Mouse (Mus musculus): ENCODE data around the gene Fscn3. TPM values are rescaled to one million over a fixed set of nuclear protein-coding genes. Genes with fewer than 3 reads are reported as not detected.

The Fscn3 gene
- polyA plus RNA-seq, 1 experiment from 2014 or later: not detected

DNA sequence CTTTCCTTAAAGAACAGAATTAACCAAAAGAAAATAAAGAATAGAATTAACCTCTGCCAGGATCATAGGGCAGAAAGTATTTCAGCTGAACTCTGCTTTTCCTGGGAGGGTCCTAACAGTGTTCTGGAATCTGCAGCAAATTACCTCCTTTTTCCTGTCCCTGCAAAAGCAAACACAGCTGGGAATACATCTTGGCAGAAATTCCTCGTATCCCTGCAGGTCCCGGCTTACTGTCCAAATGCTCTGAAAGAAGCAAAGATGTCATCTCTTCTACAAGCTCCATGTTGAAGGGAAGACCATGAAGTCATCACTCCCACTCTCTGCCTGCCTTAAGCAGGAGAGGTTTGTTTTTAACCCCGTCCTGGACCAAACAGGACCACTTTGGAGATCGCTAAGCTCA is 10.6 kb upstream of the Fscn3 start:
- H3K27ac ChIP-seq: 0 out of 2 replicates have a peak overlapping the region, but pooled peaks have one; percentile 22
- WGBS: 86% methylated on average over 4 of the region's 4 CpGs
- H3K36me3 ChIP-seq (ENCODE audit: poor library complexity, severe bottlenecking): peaks cover 59% of the 10 kb centered on the region
- no peaks in the 10 kb centered on the region for H3K9me3 ChIP-seq (replicated peaks)
- H3K9ac ChIP-seq: no peak overlapping the region
- peaks cover 22% of the 10 kb centered on the region for H3K4me1 ChIP-seq
- H3K4me2 ChIP-seq: no peak overlapping the region
- no peak for ATAC-seq
- no peak overlapping the region for H3K4me3 ChIP-seq
- H3K27me3 ChIP-seq: no peaks in the 10 kb centered on the region

- peaks cover 25% of the 10 kb centered on the region for H3K4me1 ChIP-seq
- H3K27me3 ChIP-seq: no peaks in the 10 kb centered on the region
- no peak overlapping the region; the same call in 1 of the 2 replicates for H3K9ac ChIP-seq
- H3K36me3 ChIP-seq (ENCODE audit: poor library complexity, severe bottlenecking): peaks cover 49% of the 10 kb centered on the region
- WGBS: 85% methylated on average over 14 of the region's 14 CpGs
- H3K4me3 ChIP-seq: no peak overlapping the region
- no peak overlapping the region for H3K27ac ChIP-seq
- no peak overlapping the region for H3K4me2 ChIP-seq
- ATAC-seq: no peak
- no peaks in the 10 kb centered on the region for H3K9me3 ChIP-seq (replicated peaks)
These were observed 9.1 kb upstream of the Fscn3 start for GRCm38 (mm10) chr6:28418449-28418848.

- no peaks in the 10 kb centered on the region for H3K27me3 ChIP-seq
- H3K27ac ChIP-seq: no peak overlapping the region
- H3K4me2 ChIP-seq: peak overlapping the region; percentile 98
- H3K4me1 ChIP-seq: peaks cover 31% of the 10 kb centered on the region
- H3K36me3 ChIP-seq (ENCODE audit: poor library complexity, severe bottlenecking): peaks cover 46% of the 10 kb centered on the region
- 88% methylated on average over 2 of the region's 2 CpGs for WGBS
- H3K9me3 ChIP-seq (replicated peaks): no peaks in the 10 kb centered on the region
- H3K4me3 ChIP-seq: no peak overlapping the region
- ATAC-seq: no peak
- 0 out of 2 replicates have a peak overlapping the region, but pooled peaks have one; percentile 27 for H3K9ac ChIP-seq
These were observed 7.9 kb upstream of the Fscn3 start for GRCm38 (mm10) chr6:28419673-28420072.

DNA sequence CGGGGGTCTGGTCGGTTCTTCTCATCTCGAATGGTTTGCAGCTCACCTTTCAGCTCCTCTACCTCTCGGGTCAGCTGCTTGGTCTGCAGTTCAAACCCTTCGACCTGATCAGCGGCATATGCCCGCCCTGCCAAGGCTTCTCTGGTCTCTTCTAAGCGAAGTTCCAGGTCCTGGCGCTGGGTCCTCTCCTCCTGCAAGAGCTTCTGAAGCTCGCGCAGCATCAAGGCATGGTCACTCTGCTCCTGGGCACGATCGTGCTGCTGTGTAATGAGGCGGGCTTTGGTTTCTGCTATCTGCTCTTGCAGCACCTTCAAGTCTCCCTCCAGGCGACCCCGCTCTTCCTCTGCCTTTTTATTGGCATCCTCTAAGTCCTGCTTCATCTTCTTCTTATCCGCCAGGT is 7.2 kb upstream of the Fscn3 start:
- Histone ChIP-seq H3K27me3 (no peaks in the 10 kb centered on the region), H3K4me2 (peak overlapping the region; percentile 98), H3K36me3 (ENCODE audit: poor library complexity, severe bottlenecking) (peaks cover 43% of the 10 kb centered on the region), H3K4me1 (peaks cover 35% of the 10 kb centered on the region), H3K4me3 (peak overlapping the region; percentile 64), H3K9me3 (replicated peaks) (no peaks in the 10 kb centered on the region), H3K27ac (no peak overlapping the region), H3K9ac (peak overlapping the region; percentile 74)
- 87% methylated on average over 17 of the region's 17 CpGs for WGBS
- ATAC-seq: no peak

DNA sequence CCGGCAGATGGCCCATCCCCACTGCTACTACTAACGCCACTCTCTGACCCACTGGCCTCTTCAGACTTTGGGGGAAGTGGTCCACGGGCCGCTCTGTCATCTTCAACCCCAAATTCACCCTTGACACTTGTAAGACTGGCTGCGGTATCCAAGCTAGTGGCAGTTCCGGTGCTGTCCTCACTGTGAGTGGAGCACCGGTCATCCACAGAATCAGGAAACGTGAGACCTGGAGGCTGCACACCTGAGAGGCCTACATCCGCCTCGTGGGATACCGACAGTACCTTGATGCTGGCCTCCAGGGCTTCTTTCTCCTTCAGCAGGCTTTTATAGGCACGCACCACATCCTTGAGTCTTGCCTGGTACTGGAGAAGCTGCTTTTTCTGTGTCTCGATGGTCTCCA is 6.7 kb upstream of the Fscn3 start:
- ATAC-seq: no peak
- Histone ChIP-seq H3K9ac (peak overlapping the region; percentile 74), H3K4me1 (peaks cover 35% of the 10 kb centered on the region), H3K4me2 (peak overlapping the region; percentile 98), H3K36me3 (ENCODE audit: poor library complexity, severe bottlenecking) (peaks cover 43% of the 10 kb centered on the region), H3K9me3 (replicated peaks) (no peaks in the 10 kb centered on the region), H3K4me3 (peak overlapping the region; percentile 64), H3K27me3 (no peaks in the 10 kb centered on the region), H3K27ac (no peak overlapping the region)
- 24% methylated on average over 13 of the region's 13 CpGs for WGBS

- WGBS: under 1% methylated on average over 27 of the region's 27 CpGs
- H3K4me2 ChIP-seq: peak overlapping the region; percentile 98
- no peaks in the 10 kb centered on the region for H3K27me3 ChIP-seq
- peak; percentile 86 for ATAC-seq
- H3K27ac ChIP-seq: no peak overlapping the region
- peak overlapping the region; percentile 64 for H3K4me3 ChIP-seq
- no peaks in the 10 kb centered on the region for H3K9me3 ChIP-seq (replicated peaks)
- H3K9ac ChIP-seq: peak overlapping the region; percentile 74
- H3K36me3 ChIP-seq (ENCODE audit: poor library complexity, severe bottlenecking): peaks cover 42% of the 10 kb centered on the region
- H3K4me1 ChIP-seq: peaks cover 39% of the 10 kb centered on the region
These were observed 6.1 kb upstream of the Fscn3 start for GRCm38 (mm10) chr6:28421469-28422000.

- no peaks in the 10 kb centered on the region for H3K9me3 ChIP-seq (replicated peaks)
- peak overlapping the region; percentile 73 for H3K4me2 ChIP-seq
- peaks cover 39% of the 10 kb centered on the region for H3K4me1 ChIP-seq
- H3K36me3 ChIP-seq (ENCODE audit: poor library complexity, severe bottlenecking): peaks cover 36% of the 10 kb centered on the region
- no peak; the same call in 1 of the 2 replicates for ATAC-seq
- no peak overlapping the region for H3K9ac ChIP-seq
- H3K4me3 ChIP-seq: peak overlapping the region; percentile 91; the same call in 1 of the 2 replicates
- no peaks in the 10 kb centered on the region for H3K27me3 ChIP-seq
- 73% methylated on average over 15 of the region's 15 CpGs for WGBS
- H3K27ac ChIP-seq: peak overlapping the region; percentile 75; the same call in 1 of the 2 replicates
These were observed 4.8 kb upstream of the Fscn3 start for GRCm38 (mm10) chr6:28422651-28423290.

- under 1% methylated on average over 30 of the region's 42 CpGs for WGBS
- Histone ChIP-seq H3K36me3 (ENCODE audit: poor library complexity, severe bottlenecking) (peaks cover 36% of the 10 kb centered on the region), H3K9me3 (replicated peaks) (no peaks in the 10 kb centered on the region), H3K4me3 (peak within 1 kb of the TSS; percentile 91), H3K27me3 (no peaks in the 10 kb centered on the region), H3K9ac (peak within 1 kb of the TSS; percentile 96), H3K27ac (peak within 1 kb of the TSS; percentile 75), H3K4me1 (peaks cover 39% of the 10 kb centered on the region), H3K4me2 (peak within 1 kb of the TSS; percentile 73)
- ATAC-seq: peak; percentile 82
These were observed 4.3 kb upstream of the Fscn3 start, which contains the start of gene Arf5 for GRCm38 (mm10) chr6:28423313-28423712. Arf5 (plus strand) TSS chr6:28423560.

GRCm38 (mm10) chr6:28423767-28424695 is 3.6 kb upstream of the Fscn3 start:
- H3K9me3 ChIP-seq (replicated peaks): no peaks in the 10 kb centered on the region
- peak; percentile 52 for ATAC-seq
- H3K4me3 ChIP-seq: peak overlapping the region; percentile 91
- H3K27me3 ChIP-seq: no peaks in the 10 kb centered on the region
- H3K4me1 ChIP-seq: peaks cover 39% of the 10 kb centered on the region
- peak overlapping the region; percentile 75 for H3K27ac ChIP-seq
- peak overlapping the region; percentile 96 for H3K9ac ChIP-seq
- WGBS: 15% methylated on average over 31 of the region's 46 CpGs
- peaks cover 30% of the 10 kb centered on the region for H3K36me3 ChIP-seq (ENCODE audit: poor library complexity, severe bottlenecking)
- H3K4me2 ChIP-seq: peak overlapping the region; percentile 73

- Histone ChIP-seq H3K4me2 (peak overlapping the region; percentile 73), H3K9ac (no peak overlapping the region), H3K4me1 (peaks cover 32% of the 10 kb centered on the region), H3K36me3 (ENCODE audit: poor library complexity, severe bottlenecking) (peaks cover 28% of the 10 kb centered on the region), H3K4me3 (no peak overlapping the region), H3K27ac (no peak overlapping the region), H3K9me3 (replicated peaks) (no peaks in the 10 kb centered on the region), H3K27me3 (no peaks in the 10 kb centered on the region)
- ATAC-seq: no peak
- 96% methylated on average over 6 of the region's 6 CpGs for WGBS
These were observed 2.6 kb upstream of the Fscn3 start for GRCm38 (mm10) chr6:28425019-28425418.

DNA sequence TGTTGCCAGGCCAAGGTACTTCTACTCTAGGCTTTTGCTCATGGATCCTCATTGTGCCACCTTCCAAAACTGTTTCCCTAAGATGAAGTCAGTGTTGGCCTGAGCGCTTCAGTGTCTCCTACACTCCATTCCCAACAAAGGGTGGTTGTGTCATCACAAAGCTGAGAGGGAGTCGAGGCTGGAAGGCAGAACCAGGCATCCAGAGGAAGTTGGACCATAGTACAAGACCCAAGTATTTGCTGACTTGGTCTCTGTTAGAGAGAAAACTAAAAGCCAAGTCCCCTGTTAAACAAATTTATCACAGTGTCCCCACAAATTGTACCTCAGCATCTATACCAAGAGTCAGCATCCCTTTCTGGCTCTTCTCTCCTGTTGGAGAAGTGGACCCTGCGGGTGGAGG is 701 bp downstream of the Fscn3 start, which contains the start of gene Gcc1:
Gcc1 (minus strand) TSS at position 101 of the 400 bp plus-strand sequence.
- Histone ChIP-seq H3K4me3 (no peak within 1 kb of the TSS), H3K9ac (no peak within 1 kb of the TSS), H3K4me1 (peaks cover 14% of the 10 kb centered on the region), H3K27me3 (no peaks in the 10 kb centered on the region), H3K9me3 (replicated peaks) (no peaks in the 10 kb centered on the region), H3K4me2 (no peak within 1 kb of the TSS), H3K36me3 (ENCODE audit: poor library complexity, severe bottlenecking) (peaks cover 28% of the 10 kb centered on the region), H3K27ac (no peak within 1 kb of the TSS)
- WGBS: 95% methylated on average over 3 of the region's 3 CpGs
- no peak for ATAC-seq

DNA sequence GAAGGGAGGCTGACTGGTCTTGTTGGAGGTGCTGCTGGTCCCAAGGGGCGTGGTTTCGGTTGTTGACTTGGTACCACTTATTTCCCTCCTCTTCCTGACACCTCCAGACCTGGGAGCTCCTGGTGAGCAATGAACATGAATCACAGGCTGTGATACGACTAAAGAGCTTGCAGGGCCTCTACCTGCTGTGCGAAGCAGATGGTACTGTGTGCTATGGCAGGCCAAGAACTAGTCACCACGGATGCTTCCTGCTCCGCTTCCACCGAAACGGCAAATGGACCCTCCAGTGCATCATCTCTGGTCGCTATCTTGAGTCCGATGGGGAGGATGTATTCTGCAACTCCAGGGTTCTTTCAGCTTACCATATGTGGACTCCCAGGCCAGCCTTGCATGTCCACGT is 2.3 kb downstream of the Fscn3 start:
- 92% methylated on average over 11 of the region's 11 CpGs for WGBS
- Histone ChIP-seq H3K9me3 (replicated peaks) (no peaks in the 10 kb centered on the region), H3K4me2 (no peak overlapping the region), H3K27ac (no peak overlapping the region), H3K4me3 (no peak overlapping the region), H3K36me3 (ENCODE audit: poor library complexity, severe bottlenecking) (peaks cover 28% of the 10 kb centered on the region), H3K4me1 (peaks cover 6% of the 10 kb centered on the region), H3K9ac (no peak overlapping the region), H3K27me3 (no peaks in the 10 kb centered on the region)
- no peak for ATAC-seq

All from forebrain, embryonic 13.5 days (tissue).